Mouse (Mus musculus) ES-E14 (cell line): ENCODE measurements at regions not wholly inside any gene's neighbourhood (a gene's known extent, or its start where the extent isn't known, plus 50 kb on each side); places are given as distances from the start of the nearest gene placed in this dataset.

Experiments
- CHD2 ChIP-seq: IDR thresholded peaks from 2 replicates; pipeline ENCODE4 v1.6.1; 2014; ENCODE audit warnings: mild to moderate bottlenecking, low read depth, low read length, inconsistent platforms
- HCFC1 ChIP-seq: IDR thresholded peaks from 2 replicates; pipeline ENCODE4 v1.6.1; 2012; ENCODE audit warnings: low read length, inconsistent platforms, borderline replicate concordance; ENCODE audit not compliant: insufficient read depth
- MAFK ChIP-seq: IDR thresholded peaks from 2 replicates; pipeline ENCODE4 v1.6.1; 2014; ENCODE audit warnings: mild to moderate bottlenecking, low read depth, low read length, inconsistent platforms; ENCODE audit not compliant: insufficient read depth
- ZC3H11A ChIP-seq: IDR thresholded peaks from 2 replicates; pipeline ENCODE4 v1.6.1; 2012; ENCODE audit warnings: low read depth, mild to moderate bottlenecking, inconsistent platforms, low read length, borderline replicate concordance

- TF ChIP-seq CHD2 (no peak), ZC3H11A (no peak), HCFC1 (no peak), MAFK (no peak)
Observed at GRCm38 (mm10) chr11:38410302-38410701, 1174.5 kb upstream of the Tenm2 start.
